Mouse (Mus musculus) hindbrain, embryonic 15.5 days (tissue): ENCODE results near the gene Map2k7. TPM values are rescaled to one million over a fixed set of nuclear protein-coding genes. Genes with fewer than 3 reads are reported as not detected.

Experiments
- ATAC-seq: fragments of 200-750 bp; cut with Nextera tagmentation; 2 replicates; pipeline ENCODE4 v1.8.0; 2017; ENCODE audit warnings: low read depth, moderate number of reproducible peaks, moderate TSS enrichment; ENCODE audit not compliant: low FRiP score
- H3K27ac ChIP-seq: fragments of 300-500 bp; sonication (generic); replicated peaks from 2 replicates; pipeline ENCODE4 v1.5.1; 2015; ENCODE audit warnings: mild to moderate bottlenecking, inconsistent platforms
- H3K27me3 ChIP-seq: fragments of 300-500 bp; sonication (generic); 2 replicates; pipeline ENCODE4 v1.6.1; 2015; ENCODE audit warnings: control low read depth, inconsistent platforms
- H3K36me3 ChIP-seq: fragments of 300-500 bp; sonication (generic); 2 replicates; pipeline ENCODE4 v1.6.1; 2015; ENCODE audit warnings: control low read depth, inconsistent platforms
- H3K4me1 ChIP-seq: fragments of 300-500 bp; sonication (generic); replicated peaks from 2 replicates; pipeline ENCODE4 v1.6.1; 2015; ENCODE audit warnings: control low read depth, inconsistent platforms
- H3K4me2 ChIP-seq: fragments of 300-500 bp; sonication (generic); 2 replicates; pipeline ENCODE4 v1.6.1; 2015; ENCODE audit warnings: moderate library complexity, mild to moderate bottlenecking, inconsistent platforms
- H3K4me3 ChIP-seq: fragments of 300-500 bp; sonication (generic); 2 replicates; pipeline ENCODE4 v1.5.1; 2015; ENCODE audit warnings: mild to moderate bottlenecking, inconsistent platforms
- H3K9ac ChIP-seq: fragments of 300-500 bp; sonication (generic); 2 replicates; pipeline ENCODE4 v1.6.1; 2015; ENCODE audit warnings: inconsistent platforms
- H3K9me3 ChIP-seq: fragments of 300-500 bp; sonication (generic); 2 replicates; pipeline ENCODE4 v1.6.1; 2016; ENCODE audit warnings: control low read depth, inconsistent platforms
- whole genome bisulfite sequencing: fragments of 180-500 bp; shearing (Covaris S2); methylation state at CpG from one replicate; pipeline ENCODE4 v1.1.7; 2015; 5-methylcytosine and 5-hydroxymethylcytosine counted together
- polyA plus RNA-seq: library from polyadenylated mRNA; unstranded; fragments of >200 nt; fragmentation: Nextera tagmentation; extraction: Ambion mirVana; gene quantifications from 2 replicates; pipeline ENCODE4 v1.2.1, GENCODE M21; 2015

The Map2k7 gene
- polyA plus RNA-seq, 1 experiment from 2014 or later: 29.4 TPM

DNA sequence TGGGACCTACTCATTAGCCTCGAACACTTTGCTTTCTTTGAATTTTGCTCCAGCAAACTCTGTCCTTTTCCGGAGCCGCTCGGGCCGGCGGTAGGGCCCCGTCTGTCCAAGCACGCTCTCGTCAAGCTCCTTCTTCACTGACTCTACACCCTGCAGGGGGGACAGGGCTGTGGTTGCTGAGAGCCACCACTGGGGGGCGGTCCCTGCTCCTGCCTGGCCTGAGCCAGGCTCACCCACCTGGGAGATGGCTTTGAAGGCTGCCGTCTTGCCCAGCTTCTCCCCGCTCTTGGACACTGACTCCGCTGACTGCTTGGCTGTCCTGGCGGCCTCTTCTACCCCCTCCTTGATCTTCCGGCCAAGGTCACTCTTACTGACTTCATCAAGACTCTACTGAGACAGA lies 29.1 kb downstream of the Map2k7 start:
- Histone ChIP-seq H3K4me1 (no peaks in the 10 kb centered on the region), H3K27me3 (no peaks in the 10 kb centered on the region), H3K9me3 (no peaks in the 10 kb centered on the region), H3K36me3 (peaks cover 72% of the 10 kb centered on the region), H3K9ac (no peak overlapping the region), H3K4me3 (no peak overlapping the region), H3K4me2 (no peak overlapping the region), H3K27ac (no peak overlapping the region)
- 76% methylated on average over 15 of the region's 15 CpGs for WGBS
- ATAC-seq: peak; percentile 40; the same call in 1 of the 2 replicates

DNA sequence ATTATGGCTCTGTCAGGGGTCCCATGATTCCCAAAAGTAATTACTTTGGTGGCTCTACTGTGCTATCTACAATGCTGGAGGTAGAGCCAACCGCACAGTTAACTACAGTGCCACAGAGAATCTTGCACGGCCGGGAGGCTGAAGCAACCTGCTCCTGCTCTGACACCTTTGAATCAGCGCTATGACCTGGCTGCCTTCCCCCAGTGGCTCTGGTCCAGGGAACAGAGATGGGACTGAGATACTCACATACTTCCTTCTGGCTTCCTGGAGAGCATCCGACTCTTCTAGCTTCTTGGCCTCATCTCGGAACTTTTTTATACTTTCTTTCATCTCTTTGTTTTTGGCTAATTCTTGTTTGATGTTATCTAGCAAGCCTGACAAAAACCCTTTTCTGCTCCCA lies 31.1 kb downstream of the Map2k7 start:
- Histone ChIP-seq H3K4me3 (no peak overlapping the region), H3K9me3 (no peaks in the 10 kb centered on the region), H3K27me3 (no peaks in the 10 kb centered on the region), H3K36me3 (peaks cover 66% of the 10 kb centered on the region), H3K4me2 (no peak overlapping the region), H3K4me1 (peaks cover 2% of the 10 kb centered on the region), H3K9ac (no peak overlapping the region), H3K27ac (no peak overlapping the region)
- WGBS: 95% methylated on average over 6 of the region's 6 CpGs
- ATAC-seq: no peak

DNA sequence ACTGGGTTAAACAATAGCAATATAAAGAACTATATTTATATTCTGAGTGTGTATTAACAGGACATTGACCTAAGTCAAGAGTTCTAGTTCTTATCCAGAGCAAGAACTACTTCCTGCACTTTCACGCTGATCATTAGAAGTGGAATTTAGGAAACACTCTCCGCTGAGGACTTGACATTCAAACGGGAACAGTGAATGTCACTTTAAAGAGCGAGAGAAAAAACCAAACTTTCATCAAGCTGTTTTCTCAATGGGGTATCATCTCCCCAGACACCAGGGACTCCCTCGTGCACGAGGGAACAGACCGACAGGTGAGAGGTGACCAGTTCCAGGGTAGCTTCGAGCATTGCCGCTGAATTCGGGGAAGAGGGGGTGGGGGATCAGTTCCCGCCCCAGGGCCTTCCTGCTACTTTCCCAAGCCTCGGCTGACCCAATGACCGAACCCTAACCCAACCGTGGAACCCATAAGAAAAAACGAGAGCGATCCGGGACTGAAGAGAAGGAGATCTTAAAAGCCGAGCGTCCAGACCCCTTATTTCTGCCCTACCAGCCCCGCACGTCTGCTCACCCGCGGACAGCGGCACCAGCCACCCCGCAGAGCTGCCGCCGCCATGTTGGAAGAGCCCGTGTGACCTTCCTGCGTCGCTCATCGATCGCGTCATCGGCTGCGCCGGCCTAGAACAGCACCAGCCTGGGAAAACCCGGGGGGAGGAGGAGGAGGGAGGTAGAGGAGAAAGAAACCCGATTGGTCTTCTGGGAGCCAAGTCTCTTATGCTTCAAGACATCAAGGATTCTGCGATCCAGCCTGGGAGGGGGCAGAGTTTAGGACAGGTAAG lies 37.0 kb downstream of the Map2k7 start, which contains the start of gene Timm44:
Timm44 (minus strand) TSS at position 639 of the 836 bp plus-strand sequence.
- Histone ChIP-seq H3K27me3 (no peaks in the 10 kb centered on the region), H3K9me3 (no peaks in the 10 kb centered on the region), H3K4me3 (peak within 1 kb of the TSS; percentile 55), H3K9ac (peak within 1 kb of the TSS; percentile 65), H3K4me1 (peaks cover 12% of the 10 kb centered on the region), H3K4me2 (peak within 1 kb of the TSS; percentile 64), H3K27ac (peak within 1 kb of the TSS; percentile 79), H3K36me3 (peaks cover 21% of the 10 kb centered on the region)
- WGBS: under 1% methylated on average over 39 of the region's 39 CpGs
- ATAC-seq: peak; percentile 96

DNA sequence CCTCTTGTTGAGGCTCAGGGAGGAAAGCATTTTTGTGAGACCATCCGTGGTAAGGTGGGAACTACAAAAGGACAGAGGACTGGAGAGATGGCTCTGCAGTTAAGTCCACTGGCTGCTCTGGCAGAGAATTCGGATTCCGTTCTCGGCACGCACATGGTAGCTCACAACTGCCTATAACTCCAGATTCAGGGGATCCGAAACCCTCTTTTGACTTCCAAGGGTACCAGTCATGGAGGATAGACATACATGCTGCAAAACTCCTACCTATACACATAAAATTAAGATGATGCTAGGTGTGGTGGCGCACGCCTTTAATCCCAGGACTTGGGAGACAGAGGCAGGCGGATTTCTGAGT lies 37.5 kb downstream of the Map2k7 start:
- H3K9ac ChIP-seq: peak overlapping the region; percentile 65
- H3K4me2 ChIP-seq: peak overlapping the region; percentile 64
- H3K9me3 ChIP-seq: no peaks in the 10 kb centered on the region
- peaks cover 17% of the 10 kb centered on the region for H3K36me3 ChIP-seq
- H3K27ac ChIP-seq: peak overlapping the region; percentile 79
- H3K27me3 ChIP-seq: no peaks in the 10 kb centered on the region
- peaks cover 12% of the 10 kb centered on the region for H3K4me1 ChIP-seq
- 27% methylated on average over 9 of the region's 9 CpGs for WGBS
- peak overlapping the region; percentile 55 for H3K4me3 ChIP-seq
- no peak for ATAC-seq

DNA sequence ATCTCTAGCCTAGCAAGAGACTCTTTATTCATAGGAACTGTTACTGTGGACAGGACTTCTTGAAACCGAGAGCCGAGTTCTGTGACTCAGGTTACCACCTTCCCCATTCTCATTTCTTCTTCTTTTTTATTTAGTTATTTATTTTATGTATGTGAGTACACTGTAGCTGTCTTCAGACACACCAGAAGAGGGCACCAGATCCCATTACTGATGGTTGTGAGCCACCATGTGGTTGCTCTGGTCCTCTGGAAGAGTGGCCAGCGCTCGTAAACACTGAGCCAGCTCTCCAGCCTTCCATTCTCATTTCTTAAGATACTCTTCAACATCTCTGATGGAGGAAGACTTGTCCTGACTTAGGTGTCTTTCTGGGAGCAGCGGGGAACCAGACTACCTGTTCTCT lies 54.2 kb downstream of the Map2k7 start:
- no peak overlapping the region for H3K4me2 ChIP-seq
- H3K9me3 ChIP-seq: no peaks in the 10 kb centered on the region
- no peaks in the 10 kb centered on the region for H3K4me1 ChIP-seq
- ATAC-seq: no peak
- H3K4me3 ChIP-seq: no peak overlapping the region
- no peak overlapping the region for H3K27ac ChIP-seq
- no peaks in the 10 kb centered on the region for H3K27me3 ChIP-seq
- no peak overlapping the region for H3K9ac ChIP-seq
- 94% methylated on average over 5 of the region's 5 CpGs for WGBS
- H3K36me3 ChIP-seq: peaks cover 72% of the 10 kb centered on the region

Other genes starting within 250 kb of the Map2k7 start
- gene Cd209f, start 132.9 kb upstream of the Map2k7 start, polyA plus RNA-seq: 0.31 TPM in 1 of 2 replicates, not detected in the other
- not detected in 2 replicates for gene Cd209g, start 104.6 kb upstream of the Map2k7 start, polyA plus RNA-seq
- gene Evi5l, start 72.2 kb upstream of the Map2k7 start, polyA plus RNA-seq: 107 and 120 TPM in 2 replicates
- 51.1 and 53.0 TPM in 2 replicates for gene Prr36, start 21.3 kb upstream of the Map2k7 start, polyA plus RNA-seq
- gene Lrrc8e, start 11.9 kb upstream of the Map2k7 start, polyA plus RNA-seq: 0.07 and 0.08 TPM in 2 replicates
- gene Gm49320, start 125 bp downstream of the Map2k7 start, polyA plus RNA-seq: 0.83 and 0.92 TPM in 2 replicates
- gene Tgfbr3l, start 9.5 kb downstream of the Map2k7 start, polyA plus RNA-seq: 4.3 and 4.8 TPM in 2 replicates
- gene Snapc2, start 14.3 kb downstream of the Map2k7 start, polyA plus RNA-seq: 64.5 and 75.6 TPM in 2 replicates
- 270 and 299 TPM in 2 replicates for gene Ctxn1, start 20.5 kb downstream of the Map2k7 start, polyA plus RNA-seq
- gene Timm44, start 37.2 kb downstream of the Map2k7 start, polyA plus RNA-seq: 40.1 and 41.8 TPM in 2 replicates
- 17.5 and 20.7 TPM in 2 replicates for gene Ccl25, start 86.5 kb downstream of the Map2k7 start, polyA plus RNA-seq
- 108 and 112 TPM in 2 replicates for gene Elavl1, start 86.7 kb downstream of the Map2k7 start, polyA plus RNA-seq